Mouse (Mus musculus) embryonic facial prominence, embryonic 11.5 days (tissue): ENCODE data around the gene Olfr559. TPM values are rescaled to one million over a fixed set of nuclear protein-coding genes. Genes with fewer than 3 reads are reported as not detected.

Experiments
- ATAC-seq: fragments of 200-750 bp; cut with Nextera tagmentation; replicated peaks from 2 replicates; pipeline ENCODE4 v1.8.0; 2017; ENCODE audit warnings: low read depth; ENCODE audit not compliant: insufficient number of reproducible peaks, low FRiP score, low TSS enrichment
- DNase-seq: peaks from one replicate; pipeline ENCODE4 v3.0.0-alpha.2; 2015; ENCODE audit warnings: low spot score
- H3K27ac ChIP-seq: fragments of 300-500 bp; sonication (generic); replicated peaks from 2 replicates; pipeline ENCODE4 v1.5.1; 2014; ENCODE audit warnings: mild to moderate bottlenecking, low read depth, low read length, control low read depth
- H3K27me3 ChIP-seq: fragments of 300-500 bp; sonication (generic); 2 replicates; pipeline ENCODE4 v1.6.1; 2014; ENCODE audit warnings: mild to moderate bottlenecking, low read length, moderate library complexity, mixed read lengths; ENCODE audit not compliant: control insufficient read depth, insufficient read depth
- H3K36me3 ChIP-seq: fragments of 300-500 bp; sonication (generic); replicated peaks from 2 replicates; pipeline ENCODE4 v1.6.1; 2014; ENCODE audit warnings: low read depth, mild to moderate bottlenecking, low read length, moderate library complexity, mixed read lengths; ENCODE audit not compliant: control insufficient read depth, insufficient read depth
- H3K4me1 ChIP-seq: fragments of 300-500 bp; sonication (generic); 2 replicates; pipeline ENCODE4 v1.6.1; 2014; ENCODE audit warnings: low read length, mixed read lengths; ENCODE audit not compliant: control insufficient read depth, insufficient read depth
- H3K4me2 ChIP-seq: fragments of 300-500 bp; sonication (generic); 2 replicates; pipeline ENCODE4 v1.6.1; 2014; ENCODE audit warnings: low read depth, mild to moderate bottlenecking, control low read depth, low read length, moderate library complexity
- H3K4me3 ChIP-seq: fragments of 300-500 bp; sonication (generic); 2 replicates; pipeline ENCODE4 v1.5.1; 2014; ENCODE audit warnings: low read depth, low read length, control low read depth
- H3K9ac ChIP-seq: fragments of 300-500 bp; sonication (generic); replicated peaks from 2 replicates; pipeline ENCODE4 v1.6.1; 2014; ENCODE audit warnings: mild to moderate bottlenecking, control low read depth, low read length
- H3K9me3 ChIP-seq: fragments of 300-500 bp; sonication (generic); replicated peaks from 2 replicates; pipeline ENCODE4 v1.6.1; 2016; ENCODE audit warnings: mild to moderate bottlenecking, low read length, inconsistent platforms, mixed read lengths; ENCODE audit not compliant: control insufficient read depth
- WGBS: fragments of 180-500 bp; shearing (Covaris S2); extraction: QIAGEN DNeasy Blood & Tissue Kit; methylation state at CpG from one replicate; pipeline ENCODE4 v1.1.7; 2014; 5-methylcytosine and 5-hydroxymethylcytosine counted together
- polyA plus RNA-seq: library from polyadenylated mRNA; unstranded; fragments of >200 nt; fragmentation: Nextera tagmentation; extraction: Ambion mirVana; gene quantifications from 2 replicates; pipeline ENCODE4 v1.2.1, GENCODE M21; 2014

Olfr559 gene
- polyA plus RNA-seq, 1 experiment from 2014 or later: not detected

GRCm38 (mm10) chr7:102698461-102698860 is 28.8 kb downstream of the Olfr559 start:
- H3K4me1 ChIP-seq: no peaks in the 10 kb centered on the region
- H3K36me3 ChIP-seq: no peaks in the 10 kb centered on the region
- 87% methylated on average over 7 of the region's 7 CpGs for WGBS
- no peaks in the 10 kb centered on the region for H3K27me3 ChIP-seq
- H3K9ac ChIP-seq: no peak overlapping the region
- no peak for ATAC-seq
- no peak overlapping the region for H3K4me2 ChIP-seq
- no peak overlapping the region for H3K4me3 ChIP-seq
- H3K27ac ChIP-seq: no peak overlapping the region
- DNase-seq: no peak
- no peaks in the 10 kb centered on the region for H3K9me3 ChIP-seq

- Histone ChIP-seq H3K9me3 (no peaks in the 10 kb centered on the region), H3K27me3 (no peaks in the 10 kb centered on the region), H3K4me1 (no peaks in the 10 kb centered on the region), H3K4me3 (no peak within 1 kb of the TSS), H3K4me2 (no peak within 1 kb of the TSS), H3K27ac (no peak within 1 kb of the TSS), H3K36me3 (no peaks in the 10 kb centered on the region), H3K9ac (no peak within 1 kb of the TSS)
- 74% methylated on average over 5 of the region's 5 CpGs for WGBS
- peak; percentile 65 for DNase-seq
- ATAC-seq: no peak
Measured at GRCm38 (mm10) chr7:102695358-102696125, 31.7 kb downstream of the Olfr559 start, which contains the start of gene Olfr557. Gene Olfr557 (plus strand): TSS chr7:102695910.

- ATAC-seq (peak; percentile 99), DNase-seq (peak; percentile 96)
- no peaks in the 10 kb centered on the region for H3K4me1 ChIP-seq
- no peaks in the 10 kb centered on the region for H3K9me3 ChIP-seq
- H3K4me3 ChIP-seq: peak within 1 kb of the TSS; percentile 41
- H3K4me2 ChIP-seq: peak within 1 kb of the TSS; percentile 59
- peak within 1 kb of the TSS; percentile 55 for H3K9ac ChIP-seq
- H3K27me3 ChIP-seq: no peaks in the 10 kb centered on the region
- H3K27ac ChIP-seq: no peak within 1 kb of the TSS
- WGBS: under 1% methylated on average over 40 of the region's 40 CpGs
- H3K36me3 ChIP-seq: no peaks in the 10 kb centered on the region
Measured at GRCm38 (mm10) chr7:102686944-102687501, 40.3 kb downstream of the Olfr559 start, which contains the start of gene Trim68. Gene Trim68 (minus strand): TSS chr7:102687327.

DNA sequence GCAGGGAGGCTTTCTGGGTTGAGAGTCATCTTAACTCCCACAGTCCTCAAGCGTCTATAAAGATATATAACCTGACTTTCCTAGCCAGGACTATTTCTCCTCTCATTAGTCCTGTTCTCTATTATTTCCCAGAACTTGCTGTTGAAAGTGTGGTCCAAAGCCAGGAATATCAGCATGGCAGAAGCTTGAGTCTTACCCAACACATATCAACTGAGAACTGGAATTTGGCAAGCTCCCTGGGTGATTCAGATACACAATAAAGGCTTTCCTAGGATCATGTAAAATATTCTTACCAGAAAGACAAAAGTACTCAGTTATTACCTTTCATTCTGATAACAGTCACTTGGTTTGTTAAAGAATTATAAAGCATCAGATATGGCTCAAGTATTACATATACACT is 45.4 kb downstream of the Olfr559 start:
- H3K4me3 ChIP-seq: no peak overlapping the region
- ATAC-seq: no peak
- H3K27ac ChIP-seq: no peak overlapping the region
- no peak overlapping the region for H3K9ac ChIP-seq
- WGBS: 89% methylated on average over 1 of the region's 1 CpGs
- H3K27me3 ChIP-seq: no peaks in the 10 kb centered on the region
- no peak overlapping the region for H3K4me2 ChIP-seq
- DNase-seq: no peak
- H3K4me1 ChIP-seq: no peaks in the 10 kb centered on the region
- no peaks in the 10 kb centered on the region for H3K36me3 ChIP-seq
- H3K9me3 ChIP-seq: no peaks in the 10 kb centered on the region

DNA sequence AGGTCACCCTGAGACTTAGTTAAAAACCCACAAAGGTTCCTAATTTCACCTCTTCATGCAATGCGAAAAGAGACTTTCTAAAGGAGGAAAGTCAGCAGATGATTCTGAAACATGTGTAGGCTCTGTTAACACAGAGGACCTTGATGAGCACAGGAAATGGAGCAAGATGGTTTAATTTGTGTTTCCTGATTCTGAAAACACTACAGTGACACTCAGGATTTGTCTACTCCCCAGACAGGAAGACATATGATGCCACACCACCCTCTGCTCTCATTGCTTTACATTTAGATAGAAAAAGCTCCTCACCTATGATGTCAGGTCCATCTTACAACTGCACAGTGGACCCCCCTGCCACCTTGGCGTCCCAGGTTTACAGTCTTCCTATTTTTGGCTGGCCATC is 51.1 kb downstream of the Olfr559 start:
- Histone ChIP-seq H3K27me3 (no peaks in the 10 kb centered on the region), H3K4me1 (no peaks in the 10 kb centered on the region), H3K4me3 (no peak overlapping the region), H3K9me3 (no peaks in the 10 kb centered on the region), H3K27ac (no peak overlapping the region), H3K9ac (no peak overlapping the region), H3K36me3 (no peaks in the 10 kb centered on the region), H3K4me2 (no peak overlapping the region)
- DNase-seq: no peak
- WGBS: 80% methylated on average over 2 of the region's 2 CpGs
- ATAC-seq: no peak

Other genes with a start within 250 kb of the Olfr559 start
- gene Olfr543, start 245.8 kb downstream of the Olfr559 start, polyA plus RNA-seq: 0.25 and 0.67 TPM in 2 replicates
- gene Olfr544, start 239.2 kb downstream of the Olfr559 start, polyA plus RNA-seq: 0.06 TPM in 1 of 2 replicates, not detected in the other
- gene Olfr545, start 227.9 kb downstream of the Olfr559 start, polyA plus RNA-seq: not detected in 2 replicates
- gene Olfr547, start 192.7 kb downstream of the Olfr559 start, polyA plus RNA-seq: not detected in 2 replicates
- gene Olfr548-ps1, start 186.6 kb downstream of the Olfr559 start, polyA plus RNA-seq: not detected in 2 replicates
- gene Olfr549, start 177.6 kb downstream of the Olfr559 start, polyA plus RNA-seq: not detected in 2 replicates
- gene Trim21, start 162.0 kb downstream of the Olfr559 start, polyA plus RNA-seq: 0.52 and 0.72 TPM in 2 replicates
- gene Olfr550, start 156.0 kb downstream of the Olfr559 start, polyA plus RNA-seq: not detected in 2 replicates
- gene Olfr551, start 135.6 kb downstream of the Olfr559 start, polyA plus RNA-seq: not detected in 2 replicates
- not detected in 2 replicates for gene Olfr552, start 129.7 kb downstream of the Olfr559 start, polyA plus RNA-seq
- gene Olfr553, start 109.3 kb downstream of the Olfr559 start, polyA plus RNA-seq: not detected in 2 replicates
- not detected in 2 replicates for gene Olfr554, start 89.1 kb downstream of the Olfr559 start, polyA plus RNA-seq
- not detected in 2 replicates for gene Olfr555, start 68.7 kb downstream of the Olfr559 start, polyA plus RNA-seq
- not detected in 2 replicates for gene Olfr556, start 62.6 kb downstream of the Olfr559 start, polyA plus RNA-seq
- gene Trim68, start 40.2 kb downstream of the Olfr559 start, polyA plus RNA-seq: 11.4 and 14.7 TPM in 2 replicates
- not detected in 2 replicates for gene Olfr557, start 31.6 kb downstream of the Olfr559 start, polyA plus RNA-seq
- 0.24 TPM in 1 of 2 replicates, not detected in the other for gene Olfr558, start 25.3 kb downstream of the Olfr559 start, polyA plus RNA-seq
- not detected in 2 replicates for gene Olfr33, start 8.4 kb downstream of the Olfr559 start, polyA plus RNA-seq
- gene Olfr560, start 31.9 kb upstream of the Olfr559 start, polyA plus RNA-seq: not detected in 2 replicates
- gene Olfr78, start 32.0 kb upstream of the Olfr559 start, polyA plus RNA-seq: 0.08 TPM in 1 of 2 replicates, not detected in the other
- not detected in 2 replicates for gene Olfr561, start 43.7 kb upstream of the Olfr559 start, polyA plus RNA-seq
- gene Olfr564, start 76.0 kb upstream of the Olfr559 start, polyA plus RNA-seq: not detected in 2 replicates
- not detected in 2 replicates for gene Olfr566, start 131.3 kb upstream of the Olfr559 start, polyA plus RNA-seq
- gene Olfr568, start 149.6 kb upstream of the Olfr559 start, polyA plus RNA-seq: 0.22 TPM in 1 of 2 replicates, not detected in the other
- gene Olfr569, start 163.4 kb upstream of the Olfr559 start, polyA plus RNA-seq: not detected in 2 replicates
- gene Olfr570, start 167.1 kb upstream of the Olfr559 start, polyA plus RNA-seq: not detected in 2 replicates
- 0.28 and 0.31 TPM in 2 replicates for gene Olfr571, start 190.0 kb upstream of the Olfr559 start, polyA plus RNA-seq
- gene Olfr572, start 196.9 kb upstream of the Olfr559 start, polyA plus RNA-seq: not detected in 2 replicates
- not detected in 2 replicates for gene Olfr573-ps1, start 215.1 kb upstream of the Olfr559 start, polyA plus RNA-seq
- not detected in 2 replicates for gene Olfr574, start 221.0 kb upstream of the Olfr559 start, polyA plus RNA-seq
- gene Olfr575, start 231.3 kb upstream of the Olfr559 start, polyA plus RNA-seq: not detected in 2 replicates
- not detected in 2 replicates for gene Olfr576, start 235.2 kb upstream of the Olfr559 start, polyA plus RNA-seq
- gene Olfr577, start 248.5 kb upstream of the Olfr559 start, polyA plus RNA-seq: not detected in 2 replicates